Mouse (Mus musculus): ENCODE measurements around the gene Zfp82. TPM values are rescaled to one million over a fixed set of nuclear protein-coding genes. Genes with fewer than 3 reads are reported as not detected.

Zfp82 gene
- polyA plus RNA-seq, 1 experiment: 0.25 TPM

GRCm38 (mm10) chr7:30048126-30048525 lies 24.6 kb downstream of the Zfp82 start:
- no peak overlapping the region for H3K4me3 ChIP-seq (ENCODE audit: low read depth, low read length)
- 0 out of 2 replicates have a peak, but pooled peaks cover 2% of the 10 kb centered on the region for H3K4me1 ChIP-seq (ENCODE audit: control insufficient read depth, insufficient read depth, insufficient read length, low read length)
- TF ChIP-seq CTCF (IDR thresholded peaks at IDR 0.05; ENCODE audit: extremely low read depth, insufficient read length, insufficient replicate concordance, low read depth, low read length): no peak
- no peak for TF ChIP-seq POLR2A (IDR thresholded peaks at IDR 0.05; ENCODE audit: low read depth, low read length)
- no peaks in the 10 kb centered on the region for H3K36me3 ChIP-seq (ENCODE audit: control insufficient read depth, insufficient read depth, low read length)
- H3K27me3 ChIP-seq (ENCODE audit: control insufficient read depth, insufficient read depth, low read length): no peaks in the 10 kb centered on the region
- H3K27ac ChIP-seq (ENCODE audit: insufficient read depth, low read depth, low read length): no peak overlapping the region
- 89% methylated on average over 4 of the region's 4 CpGs for WGBS

GRCm38 (mm10) chr7:30044354-30044753 lies 28.3 kb downstream of the Zfp82 start:
- Histone ChIP-seq H3K4me1 (ENCODE audit: control insufficient read depth, insufficient read depth, insufficient read length, low read length) (no peaks in the 10 kb centered on the region), H3K27ac (ENCODE audit: insufficient read depth, low read depth, low read length) (no peak overlapping the region), H3K27me3 (ENCODE audit: control insufficient read depth, insufficient read depth, low read length) (no peaks in the 10 kb centered on the region), H3K4me3 (ENCODE audit: low read depth, low read length) (no peak overlapping the region), H3K36me3 (ENCODE audit: control insufficient read depth, insufficient read depth, low read length) (no peaks in the 10 kb centered on the region)
- 57% methylated on average over 9 of the region's 9 CpGs for WGBS
- TF ChIP-seq CTCF (IDR thresholded peaks at IDR 0.05; ENCODE audit: extremely low read depth, insufficient read length, insufficient replicate concordance, low read depth, low read length): no peak
- no peak for TF ChIP-seq POLR2A (IDR thresholded peaks at IDR 0.05; ENCODE audit: low read depth, low read length)

GRCm38 (mm10) chr7:30034331-30034730 lies 38.4 kb downstream of the Zfp82 start:
- no peaks in the 10 kb centered on the region for H3K4me1 ChIP-seq (ENCODE audit: control insufficient read depth, insufficient read depth, insufficient read length, low read length)
- H3K27ac ChIP-seq (ENCODE audit: insufficient read depth, low read depth, low read length): no peak overlapping the region
- H3K27me3 ChIP-seq (ENCODE audit: control insufficient read depth, insufficient read depth, low read length): no peaks in the 10 kb centered on the region
- no peak overlapping the region for H3K4me3 ChIP-seq (ENCODE audit: low read depth, low read length)
- TF ChIP-seq CTCF (IDR thresholded peaks at IDR 0.05; ENCODE audit: extremely low read depth, insufficient read length, insufficient replicate concordance, low read depth, low read length) (no peak), POLR2A (IDR thresholded peaks at IDR 0.05; ENCODE audit: low read depth, low read length) (no peak)
- peaks cover 1% of the 10 kb centered on the region; the same call in 1 of the 2 replicates for H3K36me3 ChIP-seq (ENCODE audit: control insufficient read depth, insufficient read depth, low read length)
- WGBS: 94% methylated on average over 12 of the region's 12 CpGs

- H3K4me1 ChIP-seq (ENCODE audit: control insufficient read depth, insufficient read depth, insufficient read length, low read length): no peaks in the 10 kb centered on the region
- no peaks in the 10 kb centered on the region for H3K27me3 ChIP-seq (ENCODE audit: control insufficient read depth, insufficient read depth, low read length)
- peaks cover 3% of the 10 kb centered on the region; the same call in 1 of the 2 replicates for H3K36me3 ChIP-seq (ENCODE audit: control insufficient read depth, insufficient read depth, low read length)
- 90% methylated on average over 3 of the region's 3 CpGs for WGBS
- TF ChIP-seq CTCF (IDR thresholded peaks at IDR 0.05; ENCODE audit: extremely low read depth, insufficient read length, insufficient replicate concordance, low read depth, low read length) (no peak), POLR2A (IDR thresholded peaks at IDR 0.05; ENCODE audit: low read depth, low read length) (no peak)
- H3K27ac ChIP-seq (ENCODE audit: insufficient read depth, low read depth, low read length): no peak overlapping the region
- no peak overlapping the region for H3K4me3 ChIP-seq (ENCODE audit: low read depth, low read length)
Measured at GRCm38 (mm10) chr7:30031379-30031778, 41.3 kb downstream of the Zfp82 start.

- TF ChIP-seq POLR2A (IDR thresholded peaks at IDR 0.05; ENCODE audit: low read depth, low read length) (no peak), CTCF (IDR thresholded peaks at IDR 0.05; ENCODE audit: extremely low read depth, insufficient read length, insufficient replicate concordance, low read depth, low read length) (no peak)
- WGBS: 18% methylated on average over 6 of the region's 6 CpGs
- Histone ChIP-seq H3K4me1 (ENCODE audit: control insufficient read depth, insufficient read depth, insufficient read length, low read length) (no peaks in the 10 kb centered on the region), H3K36me3 (ENCODE audit: control insufficient read depth, insufficient read depth, low read length) (peaks cover 6% of the 10 kb centered on the region; the same call in 1 of the 2 replicates), H3K4me3 (ENCODE audit: low read depth, low read length) (no peak overlapping the region), H3K27me3 (ENCODE audit: control insufficient read depth, insufficient read depth, low read length) (no peaks in the 10 kb centered on the region), H3K27ac (ENCODE audit: insufficient read depth, low read depth, low read length) (no peak overlapping the region)
Measured at GRCm38 (mm10) chr7:30030677-30031076, 42.0 kb downstream of the Zfp82 start.

- no peaks in the 10 kb centered on the region for H3K4me1 ChIP-seq (ENCODE audit: control insufficient read depth, insufficient read depth, insufficient read length, low read length)
- H3K27ac ChIP-seq (ENCODE audit: insufficient read depth, low read depth, low read length): no peak overlapping the region
- H3K27me3 ChIP-seq (ENCODE audit: control insufficient read depth, insufficient read depth, low read length): no peaks in the 10 kb centered on the region
- WGBS: 90% methylated on average over 3 of the region's 3 CpGs
- TF ChIP-seq POLR2A (IDR thresholded peaks at IDR 0.05; ENCODE audit: low read depth, low read length): no peak
- no peak for TF ChIP-seq CTCF (IDR thresholded peaks at IDR 0.05; ENCODE audit: extremely low read depth, insufficient read length, insufficient replicate concordance, low read depth, low read length)
- no peak overlapping the region for H3K4me3 ChIP-seq (ENCODE audit: low read depth, low read length)
- H3K36me3 ChIP-seq (ENCODE audit: control insufficient read depth, insufficient read depth, low read length): peaks cover 12% of the 10 kb centered on the region
Measured at GRCm38 (mm10) chr7:30028572-30028971, 44.1 kb downstream of the Zfp82 start.

GRCm38 (mm10) chr7:30027331-30027730 lies 45.4 kb downstream of the Zfp82 start:
- WGBS: 70% methylated on average over 4 of the region's 4 CpGs
- Histone ChIP-seq H3K4me1 (ENCODE audit: control insufficient read depth, insufficient read depth, insufficient read length, low read length) (no peaks in the 10 kb centered on the region), H3K27me3 (ENCODE audit: control insufficient read depth, insufficient read depth, low read length) (no peaks in the 10 kb centered on the region), H3K27ac (ENCODE audit: insufficient read depth, low read depth, low read length) (no peak overlapping the region), H3K36me3 (ENCODE audit: control insufficient read depth, insufficient read depth, low read length) (peaks cover 24% of the 10 kb centered on the region), H3K4me3 (ENCODE audit: low read depth, low read length) (no peak overlapping the region)
- no peak for TF ChIP-seq CTCF (IDR thresholded peaks at IDR 0.05; ENCODE audit: extremely low read depth, insufficient read length, insufficient replicate concordance, low read depth, low read length)
- TF ChIP-seq POLR2A (IDR thresholded peaks at IDR 0.05; ENCODE audit: low read depth, low read length): no peak
